Comparison of ENCODE assay signal across 7 mouse cellular contexts in genomic region chr1:58560370-58560769, GRCm38 (mm10). TPM values are rescaled to one million over a fixed set of nuclear protein-coding genes. Genes with fewer than 3 reads are reported as not detected.
DNase-seq lines count a peak whose midpoint lies in the region; ATAC-seq and TF ChIP-seq lines count a peak whose summit lies in the region.
"Not testable (repeated sequence)": the region's sequence is repeated elsewhere in the genome, so short reads cannot be mapped to it uniquely, and the experiment has no call there.

No protein-coding gene starts in this region.

- TF ChIP-seq POLR2A in heart, adult 2 months (IDR thresholded peaks at IDR 0.05; ENCODE audit: insufficient read depth, low read depth, low read length) = not testable (repeated sequence)

- not testable (repeated sequence) for TF ChIP-seq EP300 in heart, adult 2 months (IDR thresholded peaks at IDR 0.05; ENCODE audit: insufficient read depth, low read depth, low read length); liver, embryonic 14.5 days (IDR thresholded peaks at IDR 0.05; ENCODE audit: low read depth)

- CTCF ChIA-PET in Patski (lab: Charles Lee) = not testable (repeated sequence)

- ATAC-seq in Patski; liver, embryonic 14.5 days (ENCODE audit: insufficient read depth): not testable (repeated sequence)

- H3K4me3 ChIP-seq in E14TG2a.4 (replicated peaks; ENCODE audit: low read length); gastrocnemius, adult 2 months; heart, adult 2 months; layer of hippocampus, adult 2 months; left cerebral cortex, adult 2 months; liver, embryonic 14.5 days (ENCODE audit: insufficient read depth in 1 of 2, low read depth in 2 of 2, low read length in 2 of 2): not testable (repeated sequence)

- WGBS in heart, adult 2 months = 95% methylated on average over 6 of the region's 6 CpGs
- WGBS in liver, embryonic 14.5 days (ENCODE audit: insufficient replicate concordance) = 76% methylated on average over 6 of the region's 6 CpGs

- in situ Hi-C loops in Patski (cut with MboI; ENCODE audit: low pct_unique_long_range_greater_than_20kb) = not testable (repeated sequence)

- H3K9me3 ChIP-seq in E14TG2a.4 (ENCODE audit: low read length); liver, embryonic 14.5 days (ENCODE audit: control insufficient read depth, low read length): not testable (repeated sequence)

- POLR2A ChIA-PET in Patski (lab: Charles Lee) = not testable (repeated sequence)

- peaks cover 26% of the 10 kb centered on the region for H3K36me3 ChIP-seq in E14TG2a.4 (ENCODE audit: insufficient read depth, low read length)
- H3K36me3 ChIP-seq in heart, adult 2 months (ENCODE audit: control insufficient read depth, insufficient read depth, low read length); liver, embryonic 14.5 days (replicated peaks; ENCODE audit: control insufficient read depth, insufficient read depth, low read depth): not testable (repeated sequence)

- H3K9ac ChIP-seq in heart, adult 2 months (ENCODE audit: low read depth, low read length); liver, embryonic 14.5 days (replicated peaks): not testable (repeated sequence)

- not testable (repeated sequence) for H3K27ac ChIP-seq in gastrocnemius, adult 2 months; heart, adult 2 months; layer of hippocampus, adult 2 months; left cerebral cortex, adult 2 months; liver, embryonic 14.5 days

- H3K4me2 ChIP-seq in liver, embryonic 14.5 days (ENCODE audit: low read depth) = not testable (repeated sequence)

- DNase-seq in Patski (ENCODE audit: low read depth, low spot score); gastrocnemius, adult 2 months; heart, adult 2 months; layer of hippocampus, adult 2 months (ENCODE audit: low spot score in 2 of 2); left cerebral cortex, adult 2 months (ENCODE audit: extremely low spot score in 1 of 2, low spot score in 2 of 2); liver, embryonic 14.5 days (ENCODE audit: low read depth in 3 of 3, low spot score in 3 of 3): not testable (repeated sequence)

- H3K79me2 ChIP-seq in heart, adult 2 months (replicated peaks; ENCODE audit: control insufficient read depth, insufficient read depth, low read length) = not testable (repeated sequence)

- H3K4me1 ChIP-seq in E14TG2a.4 (replicated peaks; ENCODE audit: low read depth, low read length); heart, adult 2 months (ENCODE audit: control insufficient read depth, insufficient read depth, low read length); liver, embryonic 14.5 days (replicated peaks; ENCODE audit: control insufficient read depth in 2 of 2, insufficient read depth in 2 of 2, low read length in 1 of 2): not testable (repeated sequence)

- peak; percentile 23 for TF ChIP-seq CTCF in E14TG2a.4 (conservative IDR thresholded peaks at IDR 0.05; ENCODE audit: low read length)
- TF ChIP-seq CTCF in Patski (IDR thresholded peaks at IDR 0.05) = peak; percentile 55
- TF ChIP-seq CTCF in gastrocnemius, adult 2 months (IDR thresholded peaks at IDR 0.05) = peak; percentile 24; the same call in 1 of the 2 replicates
- TF ChIP-seq CTCF in heart, adult 2 months (IDR thresholded peaks at IDR 0.05) = peak; percentile 38
- peak; percentile 57 for TF ChIP-seq CTCF in layer of hippocampus, adult 2 months (conservative IDR thresholded peaks at IDR 0.05)
- TF ChIP-seq CTCF in left cerebral cortex, adult 2 months (IDR thresholded peaks at IDR 0.05) = peak; percentile 14
- 0 out of 2 replicates have a peak, but pooled peaks have one; percentile 13 for TF ChIP-seq CTCF in liver, embryonic 14.5 days (IDR thresholded peaks at IDR 0.05; ENCODE audit: low read depth)

- not testable (repeated sequence) for H3K27me3 ChIP-seq in E14TG2a.4 (ENCODE audit: insufficient read depth, low read length); Patski; heart, adult 2 months (ENCODE audit: control insufficient read depth, insufficient read depth, low read length); liver, embryonic 14.5 days (ENCODE audit: control insufficient read depth, insufficient read depth, low read length)

- intact Hi-C loops in gastrocnemius, adult 2 months (cut with DNase I) = loop anchor here (5.0 kb wide), 1 partner anchor 117 kb away; no protein-coding TSS in a partner anchor
- intact Hi-C loops in heart, adult 2 months (cut with DNase I); left cerebral cortex, adult 2 months (cut with DNase I): not testable (repeated sequence)

RNA-seq across cellular contexts. Expression of gene Fam126b, which starts 25.8 kb away (rescaled TPM):
- 7.0 TPM for polyA plus RNA-seq in Patski (2021)
- 10 to 100 TPM in 1 of 2 experiments, 1 to 10 TPM in 1; 7.8 to 14.2 TPM for total RNA-seq in gastrocnemius, adult 2 months (2021)
- total RNA-seq in heart, adult 2 months (2021) = 10 to 100 TPM; 15.5 to 16.8 TPM
- 1.4 and 3.1 TPM in 2 replicates for polyA plus RNA-seq in heart, adult 2 months (2012; rRNA removed)
- total RNA-seq in layer of hippocampus, adult 2 months (2021) = 100 to 1,000 TPM; 120 to 124 TPM
- total RNA-seq in left cerebral cortex, adult 2 months (2021) = 100 to 1,000 TPM; 133 to 146 TPM
- polyA plus RNA-seq in liver, embryonic 14.5 days (2012; rRNA removed) = 0.63 and 0.95 TPM in 2 replicates
- polyA plus RNA-seq in liver, embryonic 14.5 days (2014; fragmentation: Nextera tagmentation; extraction: Ambion mirVana) = 2.4 and 2.9 TPM in 2 replicates

RNA-seq across cellular contexts. Expression of gene Ndufb3, which starts 25.8 kb away (rescaled TPM):
- polyA plus RNA-seq in Patski (2021) = 159 TPM
- total RNA-seq in gastrocnemius, adult 2 months (2021) = 100 to 1,000 TPM; 137 to 239 TPM
- total RNA-seq in heart, adult 2 months (2021) = 100 to 1,000 TPM; 278 to 322 TPM
- 201 and 372 TPM in 2 replicates for polyA plus RNA-seq in heart, adult 2 months (2012; rRNA removed)
- total RNA-seq in layer of hippocampus, adult 2 months (2021) = 100 to 1,000 TPM; 109 to 111 TPM
- total RNA-seq in left cerebral cortex, adult 2 months (2021) = 100 to 1,000 TPM; 109 to 114 TPM
- 43.5 and 93.3 TPM in 2 replicates for polyA plus RNA-seq in liver, embryonic 14.5 days (2012; rRNA removed)
- polyA plus RNA-seq in liver, embryonic 14.5 days (2014; fragmentation: Nextera tagmentation; extraction: Ambion mirVana) = 118 and 123 TPM in 2 replicates

RNA-seq across cellular contexts. Expression of gene Orc2, which starts 55.5 kb away (rescaled TPM):
- 31.8 TPM for polyA plus RNA-seq in Patski (2021)
- total RNA-seq in gastrocnemius, adult 2 months (2021) = 10 to 100 TPM; 12.5 to 12.7 TPM
- 10 to 100 TPM in 1 of 2 experiments, 1 to 10 TPM in 1; 8.8 to 10.2 TPM for total RNA-seq in heart, adult 2 months (2021)
- polyA plus RNA-seq in heart, adult 2 months (2012; rRNA removed) = 4.0 and 5.4 TPM in 2 replicates
- 10 to 100 TPM; 24.7 to 27.9 TPM for total RNA-seq in layer of hippocampus, adult 2 months (2021)
- total RNA-seq in left cerebral cortex, adult 2 months (2021) = 10 to 100 TPM; 29.1 to 30.2 TPM
- polyA plus RNA-seq in liver, embryonic 14.5 days (2012; rRNA removed) = 17.7 and 21.2 TPM in 2 replicates
- 39.0 and 40.0 TPM in 2 replicates for polyA plus RNA-seq in liver, embryonic 14.5 days (2014; fragmentation: Nextera tagmentation; extraction: Ambion mirVana)

Comparison
In these comparisons a context has a peak if more than half of its experiments do, and no peak if none do; other contexts are left out.
1. RNA of gene Fam126b, which starts 25.8 kb away (total RNA-seq): 133 to 146 TPM in left cerebral cortex, adult 2 months and 120 to 124 TPM in layer of hippocampus, adult 2 months; 15.5 to 16.8 TPM in heart, adult 2 months and 7.8 to 14.2 TPM in gastrocnemius, adult 2 months; every median in the first group is over 4 times any median in the second.
2. Peak in every context shown above with its lines, with median percentiles within 50 percentile points of each other: CTCF ChIP-seq.